Mouse (Mus musculus): ENCODE measurements around the gene Brpf3. TPM values are rescaled to one million over a fixed set of nuclear protein-coding genes. Genes with fewer than 3 reads are reported as not detected.

Gene Brpf3
- polyA plus RNA-seq, 1 experiment from 2014 or later = 16.5 TPM

DNA sequence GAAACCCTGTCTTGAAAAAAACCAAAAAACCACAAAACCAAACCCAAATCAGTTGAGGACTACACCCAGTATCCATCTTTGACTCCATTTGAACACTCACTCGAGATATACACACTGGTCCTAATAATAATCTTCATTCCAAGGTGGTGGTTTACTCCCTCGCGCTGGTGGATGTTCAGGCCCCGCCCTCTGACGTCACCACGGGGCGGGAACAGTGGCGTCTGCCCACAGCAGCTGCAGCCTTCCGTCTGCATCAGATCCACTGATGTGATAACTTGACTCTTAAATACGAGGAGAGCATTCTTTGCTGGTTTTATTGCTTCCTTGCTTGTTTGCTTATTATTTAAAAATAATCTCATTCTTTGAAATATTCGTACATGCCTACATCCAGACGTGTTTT is 81.4 kb downstream of the Brpf3 start:
- H3K4me3 ChIP-seq = no peak overlapping the region
- H3K4me1 ChIP-seq = no peaks in the 10 kb centered on the region
- H3K36me3 ChIP-seq = no peaks in the 10 kb centered on the region
- no peak overlapping the region for H3K4me2 ChIP-seq (replicated peaks)
- H3K27me3 ChIP-seq = peaks cover 10% of the 10 kb centered on the region; the same call in 1 of the 2 replicates
- no peak overlapping the region for H3K27ac ChIP-seq
- H3K9ac ChIP-seq = no peak overlapping the region
- WGBS = 6% methylated on average over 12 of the region's 12 CpGs
- ATAC-seq (ENCODE audit: insufficient number of reproducible peaks, insufficient read depth, low FRiP score, low TSS enrichment) = no peak
- H3K9me3 ChIP-seq = no peaks in the 10 kb centered on the region

DNA sequence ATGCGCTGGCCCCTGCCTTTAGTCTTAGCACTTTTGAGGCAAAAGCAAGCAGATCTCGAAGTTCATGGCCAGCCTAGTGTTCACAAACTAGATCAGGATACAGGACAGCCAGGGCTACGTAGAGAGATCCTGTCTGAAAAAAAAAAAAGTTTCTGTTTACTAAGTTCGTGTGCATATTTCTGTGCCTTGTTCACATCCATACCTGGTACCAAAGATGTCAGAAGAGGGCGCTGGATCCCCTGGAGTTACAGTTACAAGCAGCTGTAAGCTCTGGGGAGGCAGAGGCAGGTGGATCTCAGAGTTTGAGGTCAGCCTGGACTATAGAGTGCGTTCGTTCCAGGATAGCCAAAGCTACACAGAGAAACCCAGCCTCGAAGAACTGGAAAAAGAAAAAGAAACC is 81.9 kb downstream of the Brpf3 start:
- peaks cover 10% of the 10 kb centered on the region; the same call in 1 of the 2 replicates for H3K27me3 ChIP-seq
- no peaks in the 10 kb centered on the region for H3K9me3 ChIP-seq
- no peak overlapping the region for H3K4me3 ChIP-seq
- 53% methylated on average over 8 of the region's 8 CpGs for WGBS
- no peak for ATAC-seq (ENCODE audit: insufficient number of reproducible peaks, insufficient read depth, low FRiP score, low TSS enrichment)
- H3K4me2 ChIP-seq (replicated peaks) = no peak overlapping the region
- H3K4me1 ChIP-seq = no peaks in the 10 kb centered on the region
- no peaks in the 10 kb centered on the region for H3K36me3 ChIP-seq
- H3K9ac ChIP-seq = no peak overlapping the region
- no peak overlapping the region for H3K27ac ChIP-seq

DNA sequence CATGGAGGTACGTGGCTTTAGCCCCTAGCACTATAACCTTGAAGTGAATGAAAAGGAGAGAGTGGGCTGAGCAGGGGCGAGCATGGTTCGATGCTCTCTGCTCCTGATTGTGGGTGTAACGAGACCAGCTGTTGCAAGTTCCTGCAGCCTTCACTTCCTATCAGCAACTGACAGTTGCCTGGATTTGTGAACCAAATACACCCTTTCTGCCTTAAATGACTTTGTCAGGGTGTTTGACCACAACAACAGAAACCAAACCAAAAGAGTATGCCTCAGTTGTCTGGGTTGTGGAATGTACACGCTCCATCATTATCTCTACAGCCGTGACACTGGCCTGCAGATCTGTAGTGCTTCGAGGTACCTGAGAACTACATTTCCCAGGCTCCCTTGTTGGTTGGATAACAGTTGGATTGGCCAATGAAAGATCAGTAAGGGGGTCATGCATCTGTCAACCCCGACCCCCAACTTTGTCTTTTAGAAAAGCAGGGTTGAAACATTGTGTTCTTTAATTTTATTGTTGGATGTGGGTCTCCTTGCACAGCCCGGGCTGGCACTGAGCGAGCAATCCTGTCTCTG is 83.1 kb downstream of the Brpf3 start:
- Histone ChIP-seq H3K27ac (no peak overlapping the region), H3K4me2 (replicated peaks) (no peak overlapping the region), H3K36me3 (no peaks in the 10 kb centered on the region), H3K27me3 (peaks cover 10% of the 10 kb centered on the region; the same call in 1 of the 2 replicates), H3K4me3 (no peak overlapping the region), H3K4me1 (no peaks in the 10 kb centered on the region), H3K9me3 (no peaks in the 10 kb centered on the region; the same call in 1 of the 2 replicates), H3K9ac (no peak overlapping the region)
- 68% methylated on average over 10 of the region's 10 CpGs for WGBS
- no peak for ATAC-seq (ENCODE audit: insufficient number of reproducible peaks, insufficient read depth, low FRiP score, low TSS enrichment)

DNA sequence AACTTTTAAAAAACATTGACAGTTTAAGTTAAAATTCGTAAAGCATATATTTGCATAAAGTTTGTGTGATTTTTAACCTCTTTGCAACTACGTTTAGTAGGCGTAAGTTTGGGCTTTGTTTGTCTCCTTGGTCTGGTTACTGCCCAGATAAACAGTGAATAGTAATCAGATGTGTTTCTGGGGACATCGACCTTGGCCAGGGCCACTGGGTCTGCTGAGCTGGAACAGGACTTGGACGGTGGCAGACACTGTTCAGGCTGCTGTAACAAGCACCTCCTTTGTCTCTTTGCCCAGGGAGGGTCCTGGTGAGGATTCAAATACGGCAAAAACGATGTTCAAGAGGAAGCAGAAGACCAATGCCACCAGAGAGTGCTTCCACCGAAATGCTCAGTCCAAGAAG is 84.3 kb downstream of the Brpf3 start:
- ATAC-seq (ENCODE audit: insufficient number of reproducible peaks, insufficient read depth, low FRiP score, low TSS enrichment) = no peak
- no peak overlapping the region for H3K4me3 ChIP-seq
- no peak overlapping the region for H3K27ac ChIP-seq
- no peak overlapping the region for H3K4me2 ChIP-seq (replicated peaks)
- no peaks in the 10 kb centered on the region for H3K36me3 ChIP-seq
- H3K27me3 ChIP-seq = peaks cover 8% of the 10 kb centered on the region; the same call in 1 of the 2 replicates
- H3K4me1 ChIP-seq = no peaks in the 10 kb centered on the region
- no peaks in the 10 kb centered on the region; the same call in 1 of the 2 replicates for H3K9me3 ChIP-seq
- WGBS = 81% methylated on average over 8 of the region's 8 CpGs
- H3K9ac ChIP-seq = no peak overlapping the region

DNA sequence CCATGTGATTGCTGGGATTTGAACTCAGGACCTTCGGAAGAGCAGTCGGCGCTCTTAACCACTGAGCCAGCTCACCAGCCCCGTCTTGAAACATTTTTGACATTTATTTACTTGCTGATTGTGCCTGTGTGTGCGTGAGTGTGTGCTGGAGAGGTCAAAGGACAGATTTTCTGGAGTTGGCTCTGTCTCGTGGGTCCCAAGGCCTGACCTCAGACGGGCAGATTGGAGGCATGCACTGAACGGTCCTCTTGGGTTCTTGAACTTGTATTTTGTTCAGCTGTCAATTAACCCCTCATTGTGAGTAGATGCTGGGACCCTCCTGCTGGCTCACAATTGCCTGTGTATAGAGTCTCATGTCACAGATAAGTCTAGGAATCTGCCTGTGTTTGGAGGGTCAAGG is 85.4 kb downstream of the Brpf3 start:
- Histone ChIP-seq H3K27me3 (peaks cover 4% of the 10 kb centered on the region; the same call in 1 of the 2 replicates), H3K4me3 (no peak overlapping the region), H3K4me1 (no peaks in the 10 kb centered on the region), H3K9ac (no peak overlapping the region), H3K36me3 (no peaks in the 10 kb centered on the region), H3K27ac (no peak overlapping the region), H3K4me2 (replicated peaks) (no peak overlapping the region), H3K9me3 (no peaks in the 10 kb centered on the region; the same call in 1 of the 2 replicates)
- no peak for ATAC-seq (ENCODE audit: insufficient number of reproducible peaks, insufficient read depth, low FRiP score, low TSS enrichment)
- WGBS = 77% methylated on average over 8 of the region's 8 CpGs

Other genes starting within 250 kb of the Brpf3 start
- not detected in 2 replicates for gene Clps, start 240.3 kb upstream of the Brpf3 start, polyA plus RNA-seq (2016; fragmentation: Nextera tagmentation; extraction: Ambion mirVana)
- gene Lhfpl5, start 225.4 kb upstream of the Brpf3 start, polyA plus RNA-seq (2016; fragmentation: Nextera tagmentation; extraction: Ambion mirVana) = 0.60 and 0.84 TPM in 2 replicates
- gene Srpk1, start 178.4 kb upstream of the Brpf3 start, polyA plus RNA-seq (2016; fragmentation: Nextera tagmentation; extraction: Ambion mirVana) = 95.1 and 96.2 TPM in 2 replicates
- 0.17 and 0.73 TPM in 2 replicates for gene Slc26a8, start 110.9 kb upstream of the Brpf3 start, polyA plus RNA-seq (2016; fragmentation: Nextera tagmentation; extraction: Ambion mirVana)
- gene Mapk14, start 109.8 kb upstream of the Brpf3 start, polyA plus RNA-seq (2016; fragmentation: Nextera tagmentation; extraction: Ambion mirVana) = 48.8 and 52.4 TPM in 2 replicates
- 3.5 and 5.3 TPM in 2 replicates for gene AC170998.1, start 75.0 kb upstream of the Brpf3 start, polyA plus RNA-seq (2016; fragmentation: Nextera tagmentation; extraction: Ambion mirVana)
- 20.7 and 22.1 TPM in 2 replicates for gene Mapk13, start 31.8 kb upstream of the Brpf3 start, polyA plus RNA-seq (2016; fragmentation: Nextera tagmentation; extraction: Ambion mirVana)
- gene Pnpla1, start 57.3 kb downstream of the Brpf3 start, polyA plus RNA-seq (2016; fragmentation: Nextera tagmentation; extraction: Ambion mirVana) = 0.05 and 0.06 TPM in 2 replicates
- gene 4930539E08Rik, start 114.2 kb downstream of the Brpf3 start, polyA plus RNA-seq (2016; fragmentation: Nextera tagmentation; extraction: Ambion mirVana) = 0.13 and 0.15 TPM in 2 replicates
- gene Pxt1, start 142.8 kb downstream of the Brpf3 start, polyA plus RNA-seq (2016; fragmentation: Nextera tagmentation; extraction: Ambion mirVana) = not detected in 2 replicates
- 122 and 127 TPM in 2 replicates for gene Kctd20, start 150.9 kb downstream of the Brpf3 start, polyA plus RNA-seq (2016; fragmentation: Nextera tagmentation; extraction: Ambion mirVana)
- gene Stk38, start 206.9 kb downstream of the Brpf3 start, polyA plus RNA-seq (2016; fragmentation: Nextera tagmentation; extraction: Ambion mirVana) = 136 and 137 TPM in 2 replicates
- gene Srsf3, start 231.5 kb downstream of the Brpf3 start, polyA plus RNA-seq (2016; fragmentation: Nextera tagmentation; extraction: Ambion mirVana) = 731 and 750 TPM in 2 replicates

Data from embryonic facial prominence, embryonic 12.5 days (tissue).